In genomic region chr7:111869337-111869736, GRCm38 (mm10) we compare ENCODE assay signal across 15 mouse cellular contexts.
"Had no signal": no experiment of that assay in that cellular context is flagged by ENCODE, and none has a peak within 500 bp of the region (broad histone marks: within the 10 kb centered on the region; RNA-seq: fewer than 3 reads in every experiment).

No protein-coding gene starts in this region.

- DNase-seq: kidney, adult 11 months; kidney, adult 8-10 months; kidney, postnatal 10 days; kidney, postnatal 36 days; layer of hippocampus, adult 9-11 months; liver, embryonic 13.5 days; lung, adult 2 months; lung, postnatal 14 days; lung, postnatal 4 days; midbrain, embryonic 14.5 days; right cerebral cortex, postnatal 14 days; spleen, adult 18-20 months; thymus, adult 18-20 months; thymus, postnatal 36 days had no signal

- ATAC-seq: intestine, embryonic 15.5 days had no signal
